Mouse (Mus musculus): ENCODE measurements at regions not wholly inside any gene's neighbourhood (a gene's known extent, or its start where the extent isn't known, plus 50 kb on each side); places are given as distances from the start of the nearest gene placed in this dataset.

GRCm38 (mm10) chr16:95929700-95930435, 60.9 kb downstream of the Psmg1 start:
- no peak for DNase-seq

- DNase-seq: no peak
Observed at GRCm38 (mm10) chr16:95928290-95929260, 62.2 kb downstream of the Psmg1 start.

GRCm38 (mm10) chr16:95926558-95926957, 64.2 kb downstream of the Psmg1 start:
- no peak for DNase-seq

GRCm38 (mm10) chr16:95924716-95925115, 66.0 kb downstream of the Psmg1 start:
- no peak for DNase-seq

- no peak for DNase-seq
Observed at GRCm38 (mm10) chr16:95923991-95924390, 66.8 kb downstream of the Psmg1 start.

GRCm38 (mm10) chr16:95922369-95922934, 68.3 kb downstream of the Psmg1 start:
- DNase-seq: no peak

- no peak for DNase-seq
Observed at GRCm38 (mm10) chr16:95921169-95921568, 69.6 kb downstream of the Psmg1 start.

GRCm38 (mm10) chr16:95918651-95919425, 71.9 kb downstream of the Psmg1 start:
- no peak for DNase-seq

- no peak for DNase-seq
Observed at GRCm38 (mm10) chr16:95917635-95918407, 72.9 kb downstream of the Psmg1 start.

- no peak for DNase-seq
Observed at GRCm38 (mm10) chr16:95913879-95914278, 76.9 kb downstream of the Psmg1 start.

GRCm38 (mm10) chr16:95904531-95905165, 86.1 kb downstream of the Psmg1 start:
- DNase-seq: no peak

GRCm38 (mm10) chr16:95903383-95903913, 87.3 kb downstream of the Psmg1 start:
- no peak for DNase-seq

GRCm38 (mm10) chr16:95902177-95902576, 88.6 kb downstream of the Psmg1 start:
- DNase-seq: no peak

- DNase-seq: no peak
Observed at GRCm38 (mm10) chr16:95901388-95901787, 89.4 kb downstream of the Psmg1 start.

GRCm38 (mm10) chr16:95900181-95900580, 90.6 kb downstream of the Psmg1 start:
- no peak for DNase-seq

GRCm38 (mm10) chr16:95899672-95900071, 91.1 kb downstream of the Psmg1 start:
- DNase-seq: no peak

GRCm38 (mm10) chr16:95897843-95898242, 92.9 kb downstream of the Psmg1 start:
- no peak for DNase-seq

- no peak for DNase-seq
Observed at GRCm38 (mm10) chr16:95896126-95896525, 94.6 kb downstream of the Psmg1 start.

- no peak for DNase-seq
Observed at GRCm38 (mm10) chr16:95893534-95894290, 97.0 kb downstream of the Psmg1 start.

- no peak for DNase-seq
Observed at GRCm38 (mm10) chr16:95892356-95892755, 98.4 kb downstream of the Psmg1 start.
